Mouse (Mus musculus) ZHBTc4 (cell line): ENCODE measurements around the gene Six3.

ENCODE experiments used
- DNase-seq: peaks from one replicate; pipeline ENCODE4 v3.0.0-alpha.2; 2011; ENCODE audit warnings: low read depth, low spot score

Six3 gene

GRCm38 (mm10) chr17:85624981-85625940, 11.9 kb downstream of the Six3 start:
- DNase-seq, result peak; percentile 58

GRCm38 (mm10) chr17:85626091-85626860, 12.9 kb downstream of the Six3 start:
- DNase-seq, result no peak

GRCm38 (mm10) chr17:85627751-85628150, 14.3 kb downstream of the Six3 start:
- DNase-seq, result no peak

- DNase-seq, result no peak
Measured at GRCm38 (mm10) chr17:85628811-85629210, 15.4 kb downstream of the Six3 start.

- no peak for DNase-seq
Measured at GRCm38 (mm10) chr17:85629396-85629795, 16.0 kb downstream of the Six3 start.

GRCm38 (mm10) chr17:85630296-85631050, 17.1 kb downstream of the Six3 start:
- no peak for DNase-seq

GRCm38 (mm10) chr17:85631106-85631505, 17.7 kb downstream of the Six3 start:
- DNase-seq, result peak; percentile 38

GRCm38 (mm10) chr17:85633619-85634018, 20.2 kb downstream of the Six3 start:
- peak; percentile 76 for DNase-seq

GRCm38 (mm10) chr17:85637876-85638275, 24.5 kb downstream of the Six3 start:
- peak; percentile 50 for DNase-seq

- no peak for DNase-seq
Measured at GRCm38 (mm10) chr17:85645312-85645711, 31.9 kb downstream of the Six3 start.

GRCm38 (mm10) chr17:85645718-85646665, 32.6 kb downstream of the Six3 start:
- peak; percentile 88 for DNase-seq

GRCm38 (mm10) chr17:85660016-85660415, 46.6 kb downstream of the Six3 start:
- DNase-seq, result no peak

GRCm38 (mm10) chr17:85661521-85661920, 48.1 kb downstream of the Six3 start:
- no peak for DNase-seq

- no peak for DNase-seq
Measured at GRCm38 (mm10) chr17:85664202-85664601, 50.8 kb downstream of the Six3 start.

GRCm38 (mm10) chr17:85664618-85665320, 51.4 kb downstream of the Six3 start:
- DNase-seq, result peak; percentile 85
